Mouse (Mus musculus) stomach, embryonic 15.5 days (tissue): ENCODE measurements around the gene Rnls. TPM values are rescaled to one million over a fixed set of nuclear protein-coding genes. Genes with fewer than 3 reads are reported as not detected.

Source experiments
- ATAC-seq: fragments of 200-750 bp; cut with Nextera tagmentation; 2 replicates; pipeline ENCODE4 v1.8.0; 2017; ENCODE audit warnings: low read depth, moderate number of reproducible peaks, moderate TSS enrichment; ENCODE audit not compliant: insufficient read depth, low FRiP score
- H3K27ac ChIP-seq: fragments of 300-500 bp; sonication (generic); 2 replicates; pipeline ENCODE4 v1.5.1; 2015; ENCODE audit warnings: mild to moderate bottlenecking, inconsistent platforms
- H3K27me3 ChIP-seq: fragments of 300-500 bp; sonication (generic); replicated peaks from 2 replicates; pipeline ENCODE4 v1.6.1; 2015; ENCODE audit warnings: inconsistent platforms
- H3K36me3 ChIP-seq: fragments of 300-500 bp; sonication (generic); 2 replicates; pipeline ENCODE4 v1.6.1; 2015; ENCODE audit warnings: inconsistent platforms
- H3K4me1 ChIP-seq: fragments of 300-500 bp; sonication (generic); 2 replicates; pipeline ENCODE4 v1.6.1; 2015; ENCODE audit warnings: inconsistent platforms
- H3K4me2 ChIP-seq: fragments of 300-500 bp; sonication (generic); 2 replicates; pipeline ENCODE4 v1.6.1; 2015; ENCODE audit warnings: mild to moderate bottlenecking, inconsistent platforms
- H3K4me3 ChIP-seq: fragments of 300-500 bp; sonication (generic); replicated peaks from 2 replicates; pipeline ENCODE4 v1.5.1; 2015; ENCODE audit warnings: inconsistent platforms
- H3K9ac ChIP-seq: fragments of 300-500 bp; sonication (generic); 2 replicates; pipeline ENCODE4 v1.6.1; 2015; ENCODE audit warnings: inconsistent platforms
- H3K9me3 ChIP-seq: fragments of 300-500 bp; sonication (generic); 2 replicates; pipeline ENCODE4 v1.6.1; 2016; ENCODE audit warnings: inconsistent platforms
- WGBS: fragments of 180-500 bp; shearing (Covaris S2); methylation state at CpG from one replicate; pipeline ENCODE4 v1.1.7; 2015; 5-methylcytosine and 5-hydroxymethylcytosine counted together
- polyA plus RNA-seq: library from polyadenylated mRNA; unstranded; fragments of >200 nt; fragmentation: Nextera tagmentation; extraction: Ambion mirVana; gene quantifications from 2 replicates; pipeline ENCODE4 v1.2.1, GENCODE M21; 2015

Gene Rnls
- polyA plus RNA-seq, 1 experiment from 2014 or later = 7.4 TPM

GRCm38 (mm10) chr19:33299726-33300292 is 92.3 kb downstream of the Rnls start:
- no peak overlapping the region for H3K4me2 ChIP-seq
- H3K9ac ChIP-seq = no peak overlapping the region
- H3K9me3 ChIP-seq = no peaks in the 10 kb centered on the region
- no peaks in the 10 kb centered on the region for H3K36me3 ChIP-seq
- H3K4me1 ChIP-seq = no peaks in the 10 kb centered on the region
- H3K27ac ChIP-seq = no peak overlapping the region
- no peak overlapping the region for H3K4me3 ChIP-seq
- no peaks in the 10 kb centered on the region for H3K27me3 ChIP-seq
- 61% methylated on average over 3 of the region's 3 CpGs for WGBS
- no peak for ATAC-seq

- Histone ChIP-seq H3K27me3 (no peaks in the 10 kb centered on the region), H3K9me3 (no peaks in the 10 kb centered on the region), H3K4me3 (no peak overlapping the region), H3K9ac (no peak overlapping the region), H3K36me3 (no peaks in the 10 kb centered on the region), H3K4me1 (no peaks in the 10 kb centered on the region), H3K4me2 (no peak overlapping the region), H3K27ac (no peak overlapping the region)
- 50% methylated on average over 2 of the region's 2 CpGs for WGBS
- no peak for ATAC-seq
Measured at GRCm38 (mm10) chr19:33296338-33296737, 95.8 kb downstream of the Rnls start.

- Histone ChIP-seq H3K9ac (no peak overlapping the region), H3K36me3 (no peaks in the 10 kb centered on the region), H3K4me2 (no peak overlapping the region), H3K27me3 (no peaks in the 10 kb centered on the region), H3K4me1 (no peaks in the 10 kb centered on the region), H3K27ac (no peak overlapping the region), H3K9me3 (no peaks in the 10 kb centered on the region), H3K4me3 (no peak overlapping the region)
- no peak for ATAC-seq
- WGBS = 44% methylated on average over 3 of the region's 3 CpGs
Measured at GRCm38 (mm10) chr19:33282985-33283384, 109.1 kb downstream of the Rnls start.

GRCm38 (mm10) chr19:33276421-33276820 is 115.7 kb downstream of the Rnls start:
- no peaks in the 10 kb centered on the region for H3K4me1 ChIP-seq
- WGBS = 86% methylated on average over 1 of the region's 1 CpGs
- no peak overlapping the region for H3K4me3 ChIP-seq
- H3K9ac ChIP-seq = no peak overlapping the region
- H3K36me3 ChIP-seq = no peaks in the 10 kb centered on the region
- no peak overlapping the region for H3K27ac ChIP-seq
- H3K27me3 ChIP-seq = no peaks in the 10 kb centered on the region
- no peak overlapping the region for H3K4me2 ChIP-seq
- no peak for ATAC-seq
- H3K9me3 ChIP-seq = no peaks in the 10 kb centered on the region

GRCm38 (mm10) chr19:33273676-33274075 is 118.4 kb downstream of the Rnls start:
- Histone ChIP-seq H3K4me3 (no peak overlapping the region), H3K27ac (no peak overlapping the region), H3K9ac (no peak overlapping the region), H3K4me2 (no peak overlapping the region), H3K4me1 (no peaks in the 10 kb centered on the region), H3K9me3 (no peaks in the 10 kb centered on the region), H3K36me3 (no peaks in the 10 kb centered on the region), H3K27me3 (no peaks in the 10 kb centered on the region)
- WGBS = 81% methylated on average over 1 of the region's 1 CpGs
- ATAC-seq = no peak

- 39% methylated on average over 2 of the region's 2 CpGs for WGBS
- no peak for ATAC-seq
- Histone ChIP-seq H3K27ac (no peak overlapping the region), H3K27me3 (no peaks in the 10 kb centered on the region), H3K4me3 (no peak overlapping the region), H3K4me1 (no peaks in the 10 kb centered on the region), H3K4me2 (no peak overlapping the region), H3K36me3 (no peaks in the 10 kb centered on the region), H3K9me3 (no peaks in the 10 kb centered on the region), H3K9ac (no peak overlapping the region)
Measured at GRCm38 (mm10) chr19:33271571-33271970, 120.5 kb downstream of the Rnls start.

GRCm38 (mm10) chr19:33270231-33270630 is 121.9 kb downstream of the Rnls start:
- H3K4me1 ChIP-seq = no peaks in the 10 kb centered on the region
- H3K4me3 ChIP-seq = no peak overlapping the region
- no peak overlapping the region for H3K4me2 ChIP-seq
- H3K9ac ChIP-seq = no peak overlapping the region
- WGBS = 87% methylated on average over 2 of the region's 2 CpGs
- no peaks in the 10 kb centered on the region for H3K9me3 ChIP-seq
- ATAC-seq = no peak
- no peaks in the 10 kb centered on the region for H3K36me3 ChIP-seq
- H3K27ac ChIP-seq = no peak overlapping the region
- no peaks in the 10 kb centered on the region for H3K27me3 ChIP-seq

- Histone ChIP-seq H3K9me3 (no peaks in the 10 kb centered on the region), H3K9ac (no peak overlapping the region), H3K27ac (no peak overlapping the region), H3K27me3 (no peaks in the 10 kb centered on the region), H3K4me3 (no peak overlapping the region), H3K4me2 (no peak overlapping the region), H3K36me3 (no peaks in the 10 kb centered on the region), H3K4me1 (no peaks in the 10 kb centered on the region)
- no peak for ATAC-seq
- 83% methylated on average over 14 of the region's 14 CpGs for WGBS
Measured at GRCm38 (mm10) chr19:33268044-33268443, 124.1 kb downstream of the Rnls start.

GRCm38 (mm10) chr19:33265245-33265644 is 126.8 kb downstream of the Rnls start:
- no peak overlapping the region for H3K4me2 ChIP-seq
- H3K9ac ChIP-seq = no peak overlapping the region
- H3K27ac ChIP-seq = no peak overlapping the region
- H3K4me1 ChIP-seq = no peaks in the 10 kb centered on the region
- no peaks in the 10 kb centered on the region for H3K36me3 ChIP-seq
- no peak overlapping the region for H3K4me3 ChIP-seq
- H3K9me3 ChIP-seq = no peaks in the 10 kb centered on the region
- H3K27me3 ChIP-seq = no peaks in the 10 kb centered on the region
- WGBS = 29% methylated on average over 2 of the region's 2 CpGs
- ATAC-seq = no peak

- H3K27ac ChIP-seq = no peak overlapping the region
- H3K4me3 ChIP-seq = no peak overlapping the region
- no peak overlapping the region for H3K4me2 ChIP-seq
- H3K4me1 ChIP-seq = no peaks in the 10 kb centered on the region
- H3K27me3 ChIP-seq = no peaks in the 10 kb centered on the region
- no peak for ATAC-seq
- H3K9me3 ChIP-seq = no peaks in the 10 kb centered on the region
- WGBS = 40% methylated on average over 3 of the region's 3 CpGs
- no peaks in the 10 kb centered on the region for H3K36me3 ChIP-seq
- H3K9ac ChIP-seq = no peak overlapping the region
Measured at GRCm38 (mm10) chr19:33264224-33264993, 127.7 kb downstream of the Rnls start.

GRCm38 (mm10) chr19:33262421-33262820 is 129.7 kb downstream of the Rnls start:
- no peaks in the 10 kb centered on the region for H3K9me3 ChIP-seq
- no peak overlapping the region for H3K9ac ChIP-seq
- H3K36me3 ChIP-seq = no peaks in the 10 kb centered on the region
- no peak overlapping the region for H3K4me2 ChIP-seq
- 63% methylated on average over 2 of the region's 2 CpGs for WGBS
- no peak overlapping the region for H3K27ac ChIP-seq
- H3K4me1 ChIP-seq = no peaks in the 10 kb centered on the region
- no peak overlapping the region for H3K4me3 ChIP-seq
- ATAC-seq = no peak
- H3K27me3 ChIP-seq = no peaks in the 10 kb centered on the region

- H3K4me1 ChIP-seq = no peaks in the 10 kb centered on the region
- H3K9me3 ChIP-seq = no peaks in the 10 kb centered on the region
- no peak overlapping the region for H3K27ac ChIP-seq
- H3K27me3 ChIP-seq = no peaks in the 10 kb centered on the region
- ATAC-seq = no peak
- H3K36me3 ChIP-seq = no peaks in the 10 kb centered on the region
- no peak overlapping the region for H3K4me2 ChIP-seq
- no peak overlapping the region for H3K4me3 ChIP-seq
- WGBS = 96% methylated on average over 1 of the region's 1 CpGs
- H3K9ac ChIP-seq = no peak overlapping the region
Measured at GRCm38 (mm10) chr19:33259164-33259563, 132.9 kb downstream of the Rnls start.
